Mouse (Mus musculus) gastrocnemius, postnatal 36 days (tissue): Measurements from ENCODE around the gene Acsl1. TPM values are rescaled to one million over a fixed set of nuclear protein-coding genes. Genes with fewer than 3 reads are reported as not detected.

Source experiments
- DNase-seq, 2 experiments: peaks; one replicate each; pipeline ENCODE4 v3.0.0; 2022
- intact Hi-C: fragments of 180-260 bp; cut with DNase I; formaldehyde crosslinking; loops from one replicate; pipeline ENCODE4 v1.15.1; 2025
- long read RNA-seq, 2 experiments: library from polyadenylated mRNA; stranded (forward); transcript quantifications; one replicate each; pipeline ENCODE4 v2.0.0; 2021
- total RNA-seq, 2 experiments: library from RNA; stranded (reverse); gene quantifications; 2 replicates each; pipeline ENCODE4 v1.2.3; 2021

The Acsl1 gene
- total RNA-seq, result 100 to 1,000 TPM; 260 to 328 TPM
- long read RNA-seq, experiment 1, transcript Acsl1-203 (21 exons, 3,429 nt), result minor isoform, 5 of 45 reads
- long read RNA-seq, experiment 1, transcript Acsl1-201 (21 exons, 3,897 nt), result major isoform, 18 of 45 reads
- long read RNA-seq, experiment 1, partial matches to known transcripts, result 7 of 45 reads
- long read RNA-seq, experiment 1, other reads (novel, unspliced or antisense), result 13 of 45 reads
- long read RNA-seq, experiment 2, transcript Acsl1-203 (21 exons, 3,429 nt), result minor isoform, 20 of 97 reads
- long read RNA-seq, experiment 2, transcript Acsl1-201 (21 exons, 3,897 nt), result major isoform, 35 of 97 reads
- long read RNA-seq, experiment 2, partial matches to known transcripts, result 19 of 97 reads
- long read RNA-seq, experiment 2, other reads (novel, unspliced or antisense), result 23 of 97 reads

DNA sequence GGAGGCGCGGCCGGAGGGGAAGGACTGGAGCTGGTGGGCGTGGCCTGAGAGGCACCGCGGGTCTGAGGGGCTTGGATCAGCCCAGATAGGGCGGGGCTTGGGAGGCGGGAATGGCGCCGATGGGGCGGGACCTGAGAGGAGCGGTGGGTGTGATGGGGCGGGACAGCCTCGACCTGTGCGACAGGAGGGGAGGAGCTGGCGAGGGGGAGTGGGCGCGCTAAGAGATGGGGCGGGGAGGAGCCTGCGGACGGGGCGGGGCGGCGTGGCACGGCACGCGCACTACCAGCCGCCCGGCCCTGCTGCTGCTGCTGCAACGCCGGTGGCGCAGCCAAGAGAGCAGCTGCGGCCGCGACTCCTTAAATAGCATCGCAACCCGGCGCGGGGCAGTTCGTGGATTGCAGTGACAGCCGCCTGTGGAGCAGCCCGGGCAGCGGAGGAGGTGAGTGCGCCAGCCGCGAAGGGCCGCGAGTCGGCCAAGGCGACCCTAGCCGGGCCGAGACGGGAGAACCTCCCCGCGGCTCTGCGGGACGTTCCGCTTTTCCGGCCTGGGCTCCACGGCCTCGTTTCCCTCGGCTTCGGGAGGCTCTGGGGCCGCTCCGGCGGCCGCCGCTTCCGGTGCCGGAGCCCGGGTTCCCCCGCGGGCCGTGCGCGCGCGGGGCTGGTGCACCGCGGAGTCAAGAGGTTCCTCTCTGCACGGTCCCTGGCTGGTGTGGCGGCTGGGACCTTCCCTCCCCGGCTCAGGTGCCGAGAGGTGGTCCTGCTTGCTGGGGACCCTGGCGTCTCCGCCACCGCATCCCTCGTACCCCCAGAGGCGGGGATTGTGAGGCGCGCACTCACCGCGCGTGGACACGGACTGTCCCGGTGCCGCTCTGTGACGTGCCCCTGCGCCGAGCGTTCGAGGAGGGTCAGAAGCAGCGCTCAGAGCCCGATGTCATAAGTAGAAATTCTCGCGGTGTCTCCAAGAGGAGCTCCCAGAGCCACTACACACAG, at the start of gene Acsl1:
Gene Acsl1 (plus strand): TSS at position 246 of the 990 bp plus-strand sequence.
- intact Hi-C loops, result loop anchor here (5.0 kb wide), 2 partner anchors 61 to 76 kb away; no protein-coding TSS in a partner anchor
- peak; percentile 99 for DNase-seq

DNA sequence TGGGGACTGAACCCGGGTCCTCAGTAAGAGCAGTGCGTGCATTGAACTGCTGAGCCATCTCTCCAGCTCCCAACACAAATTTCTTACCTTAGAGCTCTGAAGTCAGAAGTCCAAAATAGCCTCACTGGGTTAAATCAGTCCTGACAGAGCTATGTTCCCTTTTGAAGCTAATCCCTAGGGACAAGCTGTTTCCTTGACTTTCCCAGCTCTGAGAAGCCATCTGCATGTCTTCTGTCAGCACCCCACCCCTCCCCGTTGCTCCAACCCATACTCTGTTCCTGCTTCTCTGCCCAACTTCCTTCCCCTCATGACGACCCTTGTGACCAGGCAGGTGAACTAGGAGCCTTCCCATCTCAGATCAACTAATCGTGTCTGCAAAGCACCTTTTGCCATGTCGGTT, 49.3 kb upstream of the Acsl1 start:
- intact Hi-C loops, result no loop called here
- no peak for DNase-seq

- no peak for DNase-seq
- intact Hi-C loops, result no loop called here
These were observed 42.9 kb upstream of the Acsl1 start for GRCm38 (mm10) chr8:46427940-46428339.

GRCm38 (mm10) chr8:46429871-46430270, 41.0 kb upstream of the Acsl1 start:
- no peak for DNase-seq
- intact Hi-C loops, result no loop called here

GRCm38 (mm10) chr8:46431921-46432320, 38.9 kb upstream of the Acsl1 start:
- no peak for DNase-seq
- intact Hi-C loops, result no loop called here

- intact Hi-C loops, result no loop called here
- DNase-seq, result no peak
These were observed 38.3 kb upstream of the Acsl1 start for GRCm38 (mm10) chr8:46432581-46432980.

- no peak for DNase-seq
- intact Hi-C loops, result no loop called here
These were observed 37.2 kb upstream of the Acsl1 start for GRCm38 (mm10) chr8:46433656-46434055.

- intact Hi-C loops, result no loop called here
These were observed 32.3 kb upstream of the Acsl1 start for GRCm38 (mm10) chr8:46438491-46438890.

DNA sequence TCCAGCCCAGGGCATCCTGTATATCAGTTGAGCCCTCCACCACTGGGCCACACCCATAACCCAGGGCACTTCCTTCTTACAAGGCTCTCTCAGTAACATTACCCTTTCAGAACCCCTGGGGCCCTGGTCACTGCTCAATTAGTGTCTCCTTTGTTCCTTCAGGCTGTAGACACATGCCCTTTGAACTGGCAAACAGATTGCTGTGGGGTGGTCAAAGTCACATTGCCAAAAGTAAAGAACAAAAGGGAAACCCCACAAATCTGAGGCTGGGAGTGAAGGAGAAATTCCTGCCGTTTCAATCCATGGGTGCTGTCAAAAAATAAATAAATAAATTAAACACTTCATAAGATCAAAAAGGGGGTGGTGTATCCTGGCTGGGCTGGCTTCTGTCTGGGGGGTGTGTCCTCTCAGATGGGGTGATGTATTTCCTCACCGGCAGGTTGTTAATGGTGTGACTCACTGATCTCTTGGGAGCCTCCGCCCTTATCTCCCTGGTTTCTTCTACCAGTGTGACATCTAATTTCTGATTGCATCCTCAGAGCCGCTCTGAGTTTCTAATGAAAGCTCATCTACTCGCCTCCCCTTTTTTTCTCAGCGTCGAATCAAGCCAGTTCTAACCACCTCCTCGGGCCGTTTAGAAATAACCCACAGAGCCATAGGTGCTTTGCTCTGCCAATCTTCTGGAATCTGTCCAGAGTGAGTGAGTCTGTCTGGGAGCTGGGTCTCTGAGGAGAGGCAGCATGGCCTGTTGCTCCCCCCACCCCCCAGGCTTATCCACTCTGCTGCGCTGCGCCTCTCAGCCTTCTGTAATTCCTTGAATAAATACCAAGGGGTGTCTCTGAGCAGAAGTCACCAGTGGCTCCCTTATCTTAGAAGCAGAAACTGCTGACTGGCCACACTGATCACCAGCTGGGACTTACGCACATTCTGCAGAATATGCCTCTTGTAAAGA, 24.6 kb upstream of the Acsl1 start:
- intact Hi-C loops, result no loop called here
- DNase-seq, result no peak

More at GRCm38 (mm10) chr8:46438491-46438890, 32.3 kb upstream of the Acsl1 start:
- no peak for DNase-seq

DNA sequence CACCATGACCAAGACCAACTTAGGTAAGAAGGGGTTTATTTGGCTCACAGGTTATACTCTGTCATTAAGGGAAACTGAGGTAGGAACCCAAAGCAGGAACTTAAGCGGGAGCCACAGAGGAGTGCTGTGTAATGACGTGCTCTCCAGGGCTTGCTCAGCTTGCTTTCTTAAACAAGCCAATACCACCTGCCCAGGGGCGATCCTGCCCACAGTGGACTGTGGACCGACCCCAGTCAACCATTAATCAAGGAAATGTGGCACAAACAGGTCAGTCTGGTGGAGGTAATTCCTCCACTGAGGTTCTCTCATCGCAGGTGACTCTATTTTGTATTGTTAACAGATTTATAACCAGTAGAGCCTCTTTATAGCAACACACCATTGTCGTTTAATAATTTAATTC, 23.5 kb upstream of the Acsl1 start:
- DNase-seq, result no peak
- intact Hi-C loops, result no loop called here

- intact Hi-C loops, result no loop called here
- DNase-seq, result no peak
These were observed 22.2 kb upstream of the Acsl1 start for GRCm38 (mm10) chr8:46448606-46449005.

GRCm38 (mm10) chr8:46449063-46449462, 21.8 kb upstream of the Acsl1 start:
- DNase-seq, result no peak
- intact Hi-C loops, result no loop called here

- intact Hi-C loops, result no loop called here
- no peak for DNase-seq
These were observed 21.1 kb upstream of the Acsl1 start for GRCm38 (mm10) chr8:46449723-46450251.

DNA sequence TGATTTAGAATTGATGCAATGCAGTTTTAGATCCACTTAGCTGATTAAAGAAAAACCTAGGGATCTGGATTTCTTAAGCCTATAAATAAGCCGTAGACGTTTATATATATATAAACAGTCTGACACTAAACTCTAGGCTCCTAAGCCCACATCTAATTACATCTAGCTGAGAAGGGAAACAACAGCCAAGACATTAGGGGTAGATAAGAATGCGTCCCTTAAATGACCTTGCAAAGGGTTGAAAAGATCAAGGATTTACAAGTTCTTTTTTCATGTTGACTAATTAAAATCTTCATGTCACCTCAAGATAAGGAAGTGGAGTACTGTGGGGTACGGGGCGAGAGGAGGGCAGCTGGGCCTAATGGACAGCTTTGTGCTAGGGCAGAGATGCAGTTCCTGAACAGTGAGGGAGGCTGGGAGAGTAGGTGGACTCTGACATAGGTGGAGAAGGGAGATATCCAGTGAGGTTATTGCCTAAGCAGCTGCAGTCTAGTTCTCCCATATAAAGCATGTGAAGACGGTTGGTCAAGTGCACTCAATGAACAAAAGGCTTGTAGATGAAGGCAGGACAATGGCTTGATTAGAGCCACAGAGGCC, 12.5 kb upstream of the Acsl1 start:
- DNase-seq, result no peak
- intact Hi-C loops, result no loop called here

- intact Hi-C loops, result no loop called here
- DNase-seq, result no peak
These were observed 2.4 kb upstream of the Acsl1 start for GRCm38 (mm10) chr8:46468400-46468799.

- DNase-seq, result no peak
- intact Hi-C loops, result no loop called here
These were observed 1.6 kb upstream of the Acsl1 start for GRCm38 (mm10) chr8:46469071-46469769.

DNA sequence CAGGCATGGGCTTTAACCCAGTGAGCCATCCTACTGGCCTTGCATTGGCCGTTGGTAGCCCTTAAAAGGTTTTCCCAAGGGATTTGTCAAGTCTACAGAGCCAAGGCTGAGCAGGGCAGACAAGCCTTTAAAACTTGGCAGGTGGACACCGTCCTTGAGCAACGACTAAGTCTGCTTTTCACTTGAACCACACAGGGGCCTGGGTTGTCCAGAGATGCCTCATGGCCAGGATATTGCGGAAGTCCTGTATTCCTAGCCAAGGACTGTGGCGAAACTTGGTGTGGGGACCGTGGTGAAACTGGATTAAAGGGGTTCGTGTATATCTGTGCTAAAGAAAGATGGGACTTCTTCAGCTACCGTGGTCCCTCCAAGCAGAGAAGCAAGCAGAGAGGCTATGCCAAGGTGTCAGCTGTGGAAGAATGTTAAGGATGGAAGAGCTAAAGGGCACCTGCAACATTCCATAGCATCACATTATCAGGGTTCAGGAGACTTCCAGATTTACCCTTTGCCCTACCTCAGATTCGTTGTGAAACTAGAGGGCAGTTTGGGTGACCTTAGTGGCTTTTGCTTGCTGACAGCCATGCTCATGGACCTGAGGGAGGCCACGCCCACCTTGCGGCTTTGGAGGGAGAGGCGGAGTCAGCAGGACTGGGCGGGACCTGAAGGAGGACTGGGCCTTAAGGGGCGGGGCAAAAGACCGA, 596 bp upstream of the Acsl1 start:
- DNase-seq, result no peak
- intact Hi-C loops, result loop anchor here (5.0 kb wide), 2 partner anchors 62 to 77 kb away; no protein-coding TSS in a partner anchor

DNA sequence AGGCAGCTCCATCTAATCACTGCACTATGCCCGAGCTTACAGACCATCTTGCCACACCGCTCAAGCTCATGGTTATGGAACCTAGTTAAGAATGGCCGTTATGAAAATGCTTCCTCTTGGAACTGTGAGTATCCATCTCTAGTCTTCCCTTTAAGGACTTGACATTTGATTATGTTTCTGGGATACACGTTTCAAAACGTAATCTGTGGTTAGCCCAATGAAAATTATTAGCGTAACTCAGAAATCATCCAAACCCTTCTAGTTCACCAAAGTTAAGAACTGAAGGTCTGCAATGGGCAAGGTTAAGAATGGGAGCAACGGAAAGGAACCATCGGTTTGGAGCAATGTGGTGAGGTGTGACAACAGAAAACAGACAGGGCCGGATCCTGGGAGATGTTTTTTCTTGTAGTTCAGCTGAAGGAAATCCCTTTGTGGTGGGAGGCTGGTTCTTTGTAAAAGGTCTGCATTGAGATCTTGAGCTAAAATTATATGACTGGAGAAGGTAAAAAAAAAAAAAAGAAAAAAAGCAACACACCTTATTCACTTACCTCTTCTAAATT, 1.2 kb downstream of the Acsl1 start:
- intact Hi-C loops, result loop anchor here (5.0 kb wide), 2 partner anchors 60 to 75 kb away; no protein-coding TSS in a partner anchor
- DNase-seq, result no peak
